ENCODE assay signal across 8 mouse cellular contexts in the genomic region with DNA sequence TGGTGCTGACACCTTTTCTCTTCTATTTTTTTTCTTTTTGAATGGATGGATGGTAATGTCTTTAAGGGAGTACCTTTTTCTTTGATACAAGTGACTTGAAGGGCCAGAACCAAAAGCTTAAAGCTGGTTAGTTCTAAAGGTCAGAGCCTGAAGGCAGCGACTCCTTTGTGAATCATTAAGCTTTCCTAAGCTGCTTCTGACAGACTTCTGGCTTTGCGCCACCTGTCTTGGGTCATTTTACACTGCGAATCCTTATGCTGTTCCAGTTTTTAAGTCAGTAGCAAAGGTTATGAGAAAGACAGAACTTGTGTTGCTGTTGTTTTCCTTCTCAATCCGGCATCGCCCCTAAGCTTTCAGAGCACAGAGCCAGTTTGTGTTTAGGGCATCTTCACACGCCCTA.
DNase-seq lines count a peak whose midpoint lies in the region; ATAC-seq lines count a peak whose summit lies in the region.

No protein-coding gene starts in this region.

- DNase-seq in hindbrain, embryonic 14.5 days (ENCODE audit: low spot score): peak; percentile 42
- peak; percentile 97 for DNase-seq in adipocyte (ENCODE audit: low spot score)
- DNase-seq in heart, adult 9 months (ENCODE audit: low spot score in 2 of 2): peak; percentile 29 to 39
- DNase-seq in thymus, postnatal 36 days: peak; percentile 32 to 51
- no peak for DNase-seq in layer of hippocampus, postnatal 14 days (ENCODE audit: low spot score in 2 of 2)
- DNase-seq in embryo, embryonic 10.5 days (ENCODE audit: low spot score): no peak

- no peak overlapping the region for H3K4me3 ChIP-seq in hindbrain, embryonic 14.5 days (replicated peaks; ENCODE audit: low read length)
- H3K4me3 ChIP-seq in hindbrain, embryonic 12.5 days: no peak overlapping the region
- no peak overlapping the region for H3K4me3 ChIP-seq in lung, embryonic 16.5 days (ENCODE audit: low read length)

- no peaks in the 10 kb centered on the region for H3K27me3 ChIP-seq in hindbrain, embryonic 14.5 days (ENCODE audit: control insufficient read depth, insufficient read depth, low read length)
- no peaks in the 10 kb centered on the region for H3K27me3 ChIP-seq in hindbrain, embryonic 12.5 days
- no peaks in the 10 kb centered on the region for H3K27me3 ChIP-seq in lung, embryonic 16.5 days (ENCODE audit: control insufficient read depth, insufficient read depth, low read depth, low read length)

- peaks cover 11% of the 10 kb centered on the region; the same call in 1 of the 2 replicates for H3K4me1 ChIP-seq in hindbrain, embryonic 14.5 days (replicated peaks; ENCODE audit: control insufficient read depth, insufficient read depth, low read length)
- H3K4me1 ChIP-seq in hindbrain, embryonic 12.5 days: peaks cover 15% of the 10 kb centered on the region
- H3K4me1 ChIP-seq in lung, embryonic 16.5 days (replicated peaks; ENCODE audit: control insufficient read depth, insufficient read depth, low read length): peaks cover 16% of the 10 kb centered on the region

- no peaks in the 10 kb centered on the region for H3K36me3 ChIP-seq in hindbrain, embryonic 14.5 days (replicated peaks; ENCODE audit: control insufficient read depth, insufficient read depth)
- no peaks in the 10 kb centered on the region for H3K36me3 ChIP-seq in hindbrain, embryonic 12.5 days
- no peaks in the 10 kb centered on the region for H3K36me3 ChIP-seq in lung, embryonic 16.5 days (ENCODE audit: control insufficient read depth, insufficient read depth, low read length)

- no peak for ATAC-seq in hindbrain, embryonic 14.5 days (ENCODE audit: low FRiP score)
- no peak for ATAC-seq in hindbrain, embryonic 12.5 days (ENCODE audit: low FRiP score)
- peak; percentile 30; the same call in 1 of the 2 replicates for ATAC-seq in lung, embryonic 16.5 days (ENCODE audit: low read depth)

- no peak overlapping the region for H3K4me2 ChIP-seq in hindbrain, embryonic 14.5 days (replicated peaks)
- no peak overlapping the region for H3K4me2 ChIP-seq in hindbrain, embryonic 12.5 days (replicated peaks)
- H3K4me2 ChIP-seq in lung, embryonic 16.5 days (ENCODE audit: low read depth, low read length): no peak overlapping the region

- H3K9ac ChIP-seq in hindbrain, embryonic 14.5 days: no peak overlapping the region
- no peak overlapping the region for H3K9ac ChIP-seq in hindbrain, embryonic 12.5 days
- no peak overlapping the region for H3K9ac ChIP-seq in lung, embryonic 16.5 days (ENCODE audit: low read length)

- no peak overlapping the region for H3K27ac ChIP-seq in hindbrain, embryonic 14.5 days
- no peak overlapping the region for H3K27ac ChIP-seq in hindbrain, embryonic 12.5 days
- H3K27ac ChIP-seq in lung, embryonic 16.5 days (ENCODE audit: low read length): peak overlapping the region; percentile 64; the same call in 1 of the 2 replicates

- 65% methylated on average over 6 of the region's 6 CpGs for WGBS in hindbrain, embryonic 14.5 days
- WGBS in hindbrain, embryonic 12.5 days: 70% methylated on average over 6 of the region's 6 CpGs
- WGBS in lung, embryonic 16.5 days: 42% methylated on average over 6 of the region's 6 CpGs

- H3K9me3 ChIP-seq in hindbrain, embryonic 14.5 days (ENCODE audit: control insufficient read depth, low read length): no peaks in the 10 kb centered on the region
- H3K9me3 ChIP-seq in hindbrain, embryonic 12.5 days (replicated peaks): no peaks in the 10 kb centered on the region
- no peaks in the 10 kb centered on the region for H3K9me3 ChIP-seq in lung, embryonic 16.5 days (ENCODE audit: control insufficient read depth, low read length)

Comparison
In these comparisons a context has a peak if more than half of its experiments do, and no peak if none do; other contexts are left out.
1. DNase-seq: peak in hindbrain, embryonic 14.5 days (single experiment), adipocyte (single experiment), heart, adult 9 months (2 of 2) and thymus, postnatal 36 days (2 of 2); none in layer of hippocampus, postnatal 14 days (0 of 2) and embryo, embryonic 10.5 days (single experiment).